Mouse (Mus musculus) heart, embryonic 12.5 days (tissue): Measurements from ENCODE around the gene Cdk14. TPM values are rescaled to one million over a fixed set of nuclear protein-coding genes. Genes with fewer than 3 reads are reported as not detected.
A peak's percentile ranks its signal among the peaks of the same experiment; 100 is the strongest.

Source experiments
- ATAC-seq: fragments of 200-750 bp; cut with Nextera tagmentation; 2 replicates; pipeline ENCODE4 v1.8.0; 2017; ENCODE audit warnings: moderate TSS enrichment, moderate library complexity; ENCODE audit not compliant: insufficient number of reproducible peaks, low FRiP score
- H3K27ac ChIP-seq: fragments of 300-500 bp; sonication (generic); 2 replicates; pipeline ENCODE4 v1.5.1; 2016; ENCODE audit warnings: mild to moderate bottlenecking, moderate library complexity; ENCODE audit not compliant: poor library complexity, severe bottlenecking
- H3K27me3 ChIP-seq: fragments of 300-500 bp; sonication (generic); replicated peaks from 2 replicates; pipeline ENCODE4 v1.6.1; 2016; ENCODE audit warnings: mild to moderate bottlenecking, moderate library complexity
- H3K36me3 ChIP-seq: fragments of 300-500 bp; sonication (generic); 2 replicates; pipeline ENCODE4 v1.6.1; 2016; ENCODE audit warnings: mild to moderate bottlenecking, moderate library complexity
- H3K4me1 ChIP-seq: fragments of 300-500 bp; sonication (generic); replicated peaks from 2 replicates; pipeline ENCODE4 v1.6.1; 2016; ENCODE audit warnings: mild to moderate bottlenecking
- H3K4me2 ChIP-seq: fragments of 300-500 bp; sonication (generic); 2 replicates; pipeline ENCODE4 v1.6.1; 2016; ENCODE audit warnings: mild to moderate bottlenecking, moderate library complexity
- H3K4me3 ChIP-seq: fragments of 300-500 bp; sonication (generic); 2 replicates; pipeline ENCODE4 v1.5.1; 2016; ENCODE audit warnings: mild to moderate bottlenecking
- H3K9ac ChIP-seq: fragments of 300-500 bp; sonication (generic); 2 replicates; pipeline ENCODE4 v1.6.1; 2016; ENCODE audit warnings: mild to moderate bottlenecking, moderate library complexity
- H3K9me3 ChIP-seq: fragments of 300-500 bp; sonication (generic); replicated peaks from 2 replicates; pipeline ENCODE4 v1.6.1; 2016; ENCODE audit warnings: mild to moderate bottlenecking, moderate library complexity
- WGBS: fragments of 180-500 bp; shearing (Covaris S2); methylation state at CpG from one replicate; pipeline ENCODE4 v1.1.7; 2016; 5-methylcytosine and 5-hydroxymethylcytosine counted together
- polyA plus RNA-seq: library from polyadenylated mRNA; unstranded; fragments of >200 nt; fragmentation: Nextera tagmentation; extraction: Ambion mirVana; gene quantifications from 2 replicates; pipeline ENCODE4 v1.2.1, GENCODE M21; 2016

Cdk14 gene
- polyA plus RNA-seq, 1 experiment from 2014 or later = 20.4 TPM

- Histone ChIP-seq H3K36me3 (no peaks in the 10 kb centered on the region), H3K9ac (no peak overlapping the region), H3K4me2 (no peak overlapping the region), H3K4me3 (no peak overlapping the region), H3K4me1 (no peaks in the 10 kb centered on the region), H3K9me3 (no peaks in the 10 kb centered on the region), H3K27ac (no peak overlapping the region), H3K27me3 (no peaks in the 10 kb centered on the region)
- WGBS = 88% methylated on average over 4 of the region's 4 CpGs
- ATAC-seq = no peak
Measured at GRCm38 (mm10) chr5:4851245-4851933, 568.7 kb downstream of the Cdk14 start.

- 32% methylated on average over 13 of the region's 13 CpGs for WGBS
- Histone ChIP-seq H3K27me3 (no peaks in the 10 kb centered on the region), H3K27ac (peak overlapping the region; percentile 48), H3K4me2 (0 out of 2 replicates have a peak overlapping the region, but pooled peaks have one; percentile 16), H3K9ac (no peak overlapping the region), H3K4me1 (peaks cover 18% of the 10 kb centered on the region), H3K36me3 (no peaks in the 10 kb centered on the region), H3K9me3 (no peaks in the 10 kb centered on the region), H3K4me3 (no peak overlapping the region)
- ATAC-seq = no peak; the same call in 1 of the 2 replicates
Measured at GRCm38 (mm10) chr5:4834819-4835480, 585.2 kb downstream of the Cdk14 start.

- H3K4me2 ChIP-seq = no peak overlapping the region
- ATAC-seq = no peak
- no peak overlapping the region for H3K9ac ChIP-seq
- 49% methylated on average over 11 of the region's 11 CpGs for WGBS
- H3K36me3 ChIP-seq = no peaks in the 10 kb centered on the region
- H3K4me3 ChIP-seq = no peak overlapping the region
- H3K9me3 ChIP-seq = no peaks in the 10 kb centered on the region
- H3K4me1 ChIP-seq = peaks cover 18% of the 10 kb centered on the region
- H3K27ac ChIP-seq = no peak overlapping the region
- no peaks in the 10 kb centered on the region for H3K27me3 ChIP-seq
Measured at GRCm38 (mm10) chr5:4833940-4834339, 586.2 kb downstream of the Cdk14 start.

- ATAC-seq = no peak
- Histone ChIP-seq H3K27ac (no peak overlapping the region), H3K4me3 (no peak overlapping the region), H3K4me2 (no peak overlapping the region), H3K9me3 (no peaks in the 10 kb centered on the region), H3K4me1 (no peaks in the 10 kb centered on the region), H3K9ac (no peak overlapping the region), H3K36me3 (no peaks in the 10 kb centered on the region), H3K27me3 (no peaks in the 10 kb centered on the region)
- 89% methylated on average over 2 of the region's 2 CpGs for WGBS
Measured at GRCm38 (mm10) chr5:4826886-4827285, 593.2 kb downstream of the Cdk14 start.

- Histone ChIP-seq H3K4me1 (no peaks in the 10 kb centered on the region), H3K36me3 (no peaks in the 10 kb centered on the region), H3K4me3 (no peak overlapping the region), H3K9me3 (no peaks in the 10 kb centered on the region), H3K9ac (no peak overlapping the region), H3K27me3 (no peaks in the 10 kb centered on the region), H3K27ac (no peak overlapping the region), H3K4me2 (no peak overlapping the region)
- 67% methylated on average over 7 of the region's 7 CpGs for WGBS
- ATAC-seq = no peak
Measured at GRCm38 (mm10) chr5:4825951-4826350, 594.2 kb downstream of the Cdk14 start.

GRCm38 (mm10) chr5:4825076-4825475, 595.0 kb downstream of the Cdk14 start:
- no peak overlapping the region for H3K4me3 ChIP-seq
- ATAC-seq = no peak
- H3K9ac ChIP-seq = no peak overlapping the region
- no peak overlapping the region for H3K4me2 ChIP-seq
- no peak overlapping the region for H3K27ac ChIP-seq
- 85% methylated on average over 4 of the region's 4 CpGs for WGBS
- no peaks in the 10 kb centered on the region for H3K4me1 ChIP-seq
- no peaks in the 10 kb centered on the region for H3K27me3 ChIP-seq
- H3K36me3 ChIP-seq = no peaks in the 10 kb centered on the region
- no peaks in the 10 kb centered on the region for H3K9me3 ChIP-seq

- Histone ChIP-seq H3K4me3 (no peak overlapping the region), H3K4me1 (no peaks in the 10 kb centered on the region), H3K27ac (no peak overlapping the region), H3K9ac (no peak overlapping the region), H3K4me2 (no peak overlapping the region), H3K27me3 (no peaks in the 10 kb centered on the region), H3K9me3 (no peaks in the 10 kb centered on the region), H3K36me3 (no peaks in the 10 kb centered on the region)
- no peak for ATAC-seq
- 68% methylated on average over 1 of the region's 1 CpGs for WGBS
Measured at GRCm38 (mm10) chr5:4824171-4824570, 595.9 kb downstream of the Cdk14 start.

GRCm38 (mm10) chr5:4822041-4822440, 598.1 kb downstream of the Cdk14 start:
- Histone ChIP-seq H3K9ac (no peak overlapping the region), H3K4me2 (no peak overlapping the region), H3K27me3 (no peaks in the 10 kb centered on the region), H3K27ac (no peak overlapping the region), H3K9me3 (no peaks in the 10 kb centered on the region), H3K4me3 (no peak overlapping the region), H3K4me1 (no peaks in the 10 kb centered on the region), H3K36me3 (no peaks in the 10 kb centered on the region)
- WGBS = 59% methylated on average over 2 of the region's 2 CpGs
- ATAC-seq = no peak

- Histone ChIP-seq H3K27me3 (no peaks in the 10 kb centered on the region), H3K9ac (no peak overlapping the region), H3K27ac (no peak overlapping the region), H3K4me2 (no peak overlapping the region), H3K4me3 (no peak overlapping the region), H3K9me3 (no peaks in the 10 kb centered on the region), H3K4me1 (no peaks in the 10 kb centered on the region), H3K36me3 (no peaks in the 10 kb centered on the region)
- 54% methylated on average over 8 of the region's 8 CpGs for WGBS
- ATAC-seq = no peak
Measured at GRCm38 (mm10) chr5:4821368-4821771, 598.7 kb downstream of the Cdk14 start.

- H3K4me2 ChIP-seq = no peak overlapping the region
Measured at GRCm38 (mm10) chr5:4816981-4817380, 603.1 kb downstream of the Cdk14 start.

GRCm38 (mm10) chr5:4814465-4815204, 605.5 kb downstream of the Cdk14 start:
- Histone ChIP-seq H3K4me1 (no peaks in the 10 kb centered on the region), H3K4me2 (no peak overlapping the region), H3K4me3 (no peak overlapping the region), H3K27me3 (no peaks in the 10 kb centered on the region), H3K9ac (no peak overlapping the region), H3K36me3 (no peaks in the 10 kb centered on the region), H3K27ac (no peak overlapping the region), H3K9me3 (no peaks in the 10 kb centered on the region)
- ATAC-seq = no peak
- WGBS = 88% methylated on average over 7 of the region's 7 CpGs

More at GRCm38 (mm10) chr5:4816981-4817380, 603.1 kb downstream of the Cdk14 start:
- no peak for ATAC-seq
- Histone ChIP-seq H3K36me3 (no peaks in the 10 kb centered on the region), H3K9me3 (no peaks in the 10 kb centered on the region), H3K27me3 (no peaks in the 10 kb centered on the region), H3K4me3 (no peak overlapping the region), H3K27ac (no peak overlapping the region), H3K4me1 (no peaks in the 10 kb centered on the region), H3K9ac (no peak overlapping the region)
- WGBS = 84% methylated on average over 5 of the region's 5 CpGs
